Mouse (Mus musculus): ENCODE measurements around the gene Asic2. TPM values are rescaled to one million over a fixed set of nuclear protein-coding genes. Genes with fewer than 3 reads are reported as not detected.
"Not testable (repeated sequence)": the region's sequence is repeated elsewhere in the genome, so short reads cannot be mapped to it uniquely, and the experiment has no call there.

Gene Asic2
- polyA plus RNA-seq, 1 experiment from 2014 or later, result 0.35 TPM

DNA sequence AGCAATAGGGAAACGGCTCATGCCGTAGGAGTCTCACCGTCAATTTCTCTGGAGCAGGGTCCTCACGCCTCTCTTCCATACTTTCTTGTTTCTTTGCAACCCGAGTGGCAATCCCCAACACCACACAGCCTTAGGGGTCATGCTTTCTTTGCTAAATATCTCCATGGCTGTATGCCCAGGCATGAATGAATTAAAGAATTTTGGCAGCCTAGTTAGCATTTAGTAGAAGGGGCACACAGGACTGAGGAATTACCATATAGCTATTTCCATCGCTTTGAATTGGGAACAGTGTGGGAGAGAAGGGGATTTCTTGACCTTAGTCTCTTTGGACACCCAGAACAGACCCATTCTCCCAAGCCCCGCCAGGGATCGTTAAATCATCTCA, 597.8 kb downstream of the Asic2 start:
- H3K36me3 ChIP-seq, result no peaks in the 10 kb centered on the region
- H3K27me3 ChIP-seq, result no peaks in the 10 kb centered on the region
- no peak overlapping the region for H3K27ac ChIP-seq (replicated peaks)
- WGBS, result 30% methylated on average over 8 of the region's 8 CpGs
- no peak for ATAC-seq (ENCODE audit: insufficient number of reproducible peaks, low FRiP score, low TSS enrichment, low read depth)
- H3K9ac ChIP-seq, result no peak overlapping the region
- no peak overlapping the region for H3K4me2 ChIP-seq (replicated peaks)
- H3K4me3 ChIP-seq (replicated peaks), result no peak overlapping the region
- H3K9me3 ChIP-seq (replicated peaks), result no peaks in the 10 kb centered on the region
- H3K4me1 ChIP-seq, result peaks cover 14% of the 10 kb centered on the region; the same call in 1 of the 2 replicates

DNA sequence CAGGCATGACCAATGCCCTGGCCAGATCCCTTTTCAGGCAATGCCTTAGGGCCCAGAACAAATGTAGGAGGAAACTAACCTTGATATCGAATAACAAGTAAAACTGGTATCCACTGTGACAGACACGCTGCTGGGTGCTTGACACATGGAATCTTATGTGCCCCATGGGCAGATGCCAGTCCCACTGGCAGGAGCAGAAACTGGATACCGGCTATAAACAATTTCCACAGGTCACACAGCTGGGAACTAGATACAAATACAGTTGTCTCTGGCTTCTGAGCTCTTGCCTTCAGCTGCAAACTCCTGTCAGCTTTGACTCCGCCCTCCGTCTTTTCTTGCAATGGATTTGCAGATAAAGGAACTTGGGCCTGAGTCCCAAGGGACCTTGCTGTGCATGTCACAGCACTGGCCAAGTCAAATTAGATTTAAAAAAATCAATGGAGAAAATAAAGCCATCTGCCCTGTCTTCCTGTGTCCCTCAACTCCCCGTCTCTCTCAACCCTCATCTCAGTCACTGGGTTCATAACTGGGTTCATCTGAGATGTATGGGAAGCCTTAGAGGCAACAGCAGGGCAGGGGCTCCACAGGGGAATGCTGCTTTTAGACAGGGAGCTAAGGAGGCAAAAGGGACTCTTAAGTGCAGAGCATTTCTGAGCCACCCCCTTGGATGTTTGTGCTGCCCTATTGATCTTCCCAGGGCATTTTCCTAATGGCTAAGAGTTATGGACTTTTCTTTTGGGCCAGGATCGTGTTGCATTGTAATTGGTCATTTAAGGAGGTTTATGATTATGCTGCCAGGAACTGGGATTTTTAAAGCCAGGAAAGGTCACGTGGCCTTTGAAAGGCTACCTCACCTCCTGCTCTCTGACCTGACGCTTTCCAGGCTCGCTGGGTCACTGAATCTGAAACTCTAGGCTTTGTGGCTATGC, 598.5 kb downstream of the Asic2 start:
- H3K36me3 ChIP-seq, result no peaks in the 10 kb centered on the region
- H3K9ac ChIP-seq, result no peak overlapping the region
- no peak for ATAC-seq (ENCODE audit: insufficient number of reproducible peaks, low FRiP score, low TSS enrichment, low read depth)
- 24% methylated on average over 10 of the region's 10 CpGs for whole genome bisulfite sequencing
- H3K4me1 ChIP-seq, result peaks cover 14% of the 10 kb centered on the region; the same call in 1 of the 2 replicates
- H3K4me3 ChIP-seq (replicated peaks), result no peak overlapping the region
- no peak overlapping the region for H3K4me2 ChIP-seq (replicated peaks)
- H3K27ac ChIP-seq (replicated peaks), result no peak overlapping the region
- H3K27me3 ChIP-seq, result no peaks in the 10 kb centered on the region
- no peaks in the 10 kb centered on the region for H3K9me3 ChIP-seq (replicated peaks)

DNA sequence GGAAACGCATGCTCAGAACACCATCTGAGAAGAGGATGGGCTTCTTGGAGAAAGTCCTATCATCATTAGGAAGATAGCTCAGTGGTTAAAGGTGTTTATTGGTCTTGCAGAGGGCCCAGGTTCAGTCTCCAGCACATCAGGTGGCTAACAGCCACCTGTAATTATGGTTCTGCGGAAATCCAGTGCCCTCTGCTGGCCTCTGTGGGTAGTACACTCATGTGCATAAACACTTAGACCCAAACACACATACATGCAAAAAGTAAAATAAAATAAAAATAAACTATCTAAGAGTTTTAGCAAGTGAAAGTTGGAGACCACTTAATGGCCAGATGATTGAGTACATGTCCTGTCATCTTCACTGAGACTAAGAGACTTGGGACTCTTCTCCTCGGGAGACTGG, 603.8 kb downstream of the Asic2 start:
- Histone ChIP-seq H3K9me3 (replicated peaks) (no peaks in the 10 kb centered on the region), H3K36me3 (no peaks in the 10 kb centered on the region), H3K4me1 (peaks cover under 1% of the 10 kb centered on the region; the same call in 1 of the 2 replicates), H3K27ac (replicated peaks) (no peak overlapping the region), H3K27me3 (no peaks in the 10 kb centered on the region), H3K9ac (no peak overlapping the region), H3K4me3 (replicated peaks) (no peak overlapping the region), H3K4me2 (replicated peaks) (no peak overlapping the region)
- ATAC-seq (ENCODE audit: insufficient number of reproducible peaks, low FRiP score, low TSS enrichment, low read depth), result no peak
- 92% methylated on average over 3 of the region's 3 CpGs for WGBS

DNA sequence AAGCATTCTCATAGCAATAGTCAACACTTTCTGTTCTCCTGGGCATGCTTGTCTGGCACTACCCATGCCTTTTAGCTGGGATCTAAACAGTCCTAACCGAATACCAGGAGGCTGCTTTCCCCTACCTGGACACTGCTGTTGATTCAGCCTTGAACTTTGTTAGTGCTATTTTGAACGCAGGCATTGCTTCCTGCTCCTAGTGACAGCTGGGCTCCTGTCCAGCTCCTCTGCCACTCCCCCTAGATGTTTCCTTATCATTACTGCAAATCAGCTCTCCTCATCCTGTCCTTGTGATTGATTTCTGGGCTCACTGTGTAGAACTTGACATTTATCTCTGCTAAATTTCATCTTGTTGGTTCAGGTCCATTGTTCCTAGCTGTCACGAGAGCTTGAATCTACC, 605.8 kb downstream of the Asic2 start:
- 57% methylated on average over 3 of the region's 3 CpGs for WGBS
- Histone ChIP-seq H3K36me3 (no peaks in the 10 kb centered on the region), H3K27ac (replicated peaks) (no peak overlapping the region), H3K4me2 (replicated peaks) (no peak overlapping the region), H3K4me1 (no peaks in the 10 kb centered on the region), H3K27me3 (no peaks in the 10 kb centered on the region), H3K9ac (no peak overlapping the region), H3K4me3 (replicated peaks) (no peak overlapping the region), H3K9me3 (replicated peaks) (no peaks in the 10 kb centered on the region)
- ATAC-seq (ENCODE audit: insufficient number of reproducible peaks, low FRiP score, low TSS enrichment, low read depth), result no peak

DNA sequence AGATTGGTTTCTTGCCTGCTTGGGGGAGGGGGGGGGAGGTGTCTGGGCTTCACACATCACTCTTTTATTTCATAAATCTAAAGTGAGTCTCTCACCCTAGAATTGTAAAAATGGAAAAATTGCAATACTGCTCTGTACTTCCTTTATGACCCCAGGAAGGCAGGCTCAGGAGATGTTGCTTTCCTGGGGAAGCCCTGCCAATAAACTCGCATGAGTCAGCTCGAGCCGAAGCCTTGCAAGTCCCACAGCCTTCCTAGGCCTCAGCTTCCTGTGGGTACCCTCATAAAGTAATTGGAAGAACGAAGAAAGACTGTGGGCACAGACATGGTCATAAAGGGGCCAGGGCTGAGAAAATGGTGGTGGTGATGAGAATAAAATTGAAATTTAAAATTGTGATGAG, 607.2 kb downstream of the Asic2 start:
- Histone ChIP-seq H3K27me3 (no peaks in the 10 kb centered on the region), H3K4me3 (replicated peaks) (no peak overlapping the region), H3K9ac (no peak overlapping the region), H3K9me3 (replicated peaks) (no peaks in the 10 kb centered on the region), H3K36me3 (no peaks in the 10 kb centered on the region), H3K4me1 (no peaks in the 10 kb centered on the region), H3K4me2 (replicated peaks) (no peak overlapping the region), H3K27ac (replicated peaks) (no peak overlapping the region)
- WGBS, result 80% methylated on average over 4 of the region's 4 CpGs
- no peak for ATAC-seq (ENCODE audit: insufficient number of reproducible peaks, low FRiP score, low TSS enrichment, low read depth)

DNA sequence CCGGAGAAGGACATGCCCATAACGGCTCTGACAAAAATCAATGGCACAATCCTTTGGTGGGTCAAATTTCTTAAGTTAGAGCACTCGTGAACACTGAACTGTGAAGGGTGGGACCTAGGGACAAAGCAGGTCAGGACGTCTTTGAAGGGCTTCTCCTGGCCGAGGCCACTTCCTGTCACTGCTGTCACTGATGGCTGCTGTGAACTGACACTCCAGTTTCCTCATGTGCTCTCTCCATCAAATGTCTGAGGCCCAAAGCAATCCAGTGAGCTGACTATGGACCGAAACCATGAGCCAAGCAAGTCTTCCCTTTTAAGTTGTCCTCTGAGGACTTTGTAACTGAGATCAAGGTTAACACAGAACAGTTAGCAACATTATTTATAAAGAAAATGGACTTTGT, 617.8 kb downstream of the Asic2 start:
- H3K4me3 ChIP-seq (replicated peaks); ATAC-seq (ENCODE audit: insufficient number of reproducible peaks, low FRiP score, low TSS enrichment, low read depth); H3K4me2 ChIP-seq (replicated peaks); H3K36me3 ChIP-seq; H3K27ac ChIP-seq (replicated peaks); H3K4me1 ChIP-seq; H3K27me3 ChIP-seq; H3K9ac ChIP-seq; H3K9me3 ChIP-seq (replicated peaks): not testable (repeated sequence)
- WGBS, result 47% methylated on average over 5 of the region's 6 CpGs

DNA sequence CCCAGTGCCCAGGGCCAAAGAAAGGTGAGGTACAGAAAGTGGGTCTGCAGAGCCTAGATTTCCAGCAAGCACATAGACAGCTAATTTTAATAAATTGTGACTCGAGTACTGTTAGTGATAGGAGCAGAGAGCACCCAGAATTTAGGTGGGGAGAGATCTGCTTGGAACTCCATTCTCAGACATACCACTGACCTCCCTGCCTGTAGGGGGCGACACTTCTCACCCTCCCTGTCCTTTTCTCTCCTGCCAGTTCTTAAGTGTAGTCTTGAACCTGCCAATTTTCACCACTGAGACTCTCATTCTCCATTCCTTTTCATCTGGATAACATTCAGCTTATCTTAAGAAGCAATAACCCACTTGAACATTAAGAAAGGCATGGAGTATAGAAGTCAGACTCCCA, 636.3 kb downstream of the Asic2 start:
- Histone ChIP-seq H3K27me3 (no peaks in the 10 kb centered on the region), H3K4me3 (replicated peaks) (no peak overlapping the region), H3K9me3 (replicated peaks) (no peaks in the 10 kb centered on the region), H3K9ac (no peak overlapping the region), H3K4me2 (replicated peaks) (no peak overlapping the region), H3K36me3 (no peaks in the 10 kb centered on the region), H3K4me1 (no peaks in the 10 kb centered on the region), H3K27ac (replicated peaks) (no peak overlapping the region)
- WGBS, result 67% methylated on average over 2 of the region's 2 CpGs
- ATAC-seq (ENCODE audit: insufficient number of reproducible peaks, low FRiP score, low TSS enrichment, low read depth), result no peak

DNA sequence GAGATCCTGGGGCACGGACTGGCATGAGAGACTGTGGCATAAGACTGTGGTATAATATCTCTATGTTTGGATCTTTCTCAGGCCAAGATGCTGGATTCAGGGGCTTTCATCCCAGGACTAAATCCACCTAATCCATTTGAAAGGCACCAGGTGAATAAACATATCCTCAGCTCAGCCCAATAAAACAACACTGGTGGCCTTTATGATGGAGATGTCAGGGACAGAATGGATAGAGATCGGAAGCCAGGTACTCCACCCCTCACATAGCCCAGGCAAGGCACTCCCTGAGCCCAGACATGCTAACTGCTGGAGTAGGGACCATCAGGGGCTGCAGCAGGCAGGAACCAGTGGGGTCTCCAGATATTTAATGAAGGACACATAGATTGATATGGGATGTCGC, 637.3 kb downstream of the Asic2 start:
- H3K27me3 ChIP-seq, result no peaks in the 10 kb centered on the region

DNA sequence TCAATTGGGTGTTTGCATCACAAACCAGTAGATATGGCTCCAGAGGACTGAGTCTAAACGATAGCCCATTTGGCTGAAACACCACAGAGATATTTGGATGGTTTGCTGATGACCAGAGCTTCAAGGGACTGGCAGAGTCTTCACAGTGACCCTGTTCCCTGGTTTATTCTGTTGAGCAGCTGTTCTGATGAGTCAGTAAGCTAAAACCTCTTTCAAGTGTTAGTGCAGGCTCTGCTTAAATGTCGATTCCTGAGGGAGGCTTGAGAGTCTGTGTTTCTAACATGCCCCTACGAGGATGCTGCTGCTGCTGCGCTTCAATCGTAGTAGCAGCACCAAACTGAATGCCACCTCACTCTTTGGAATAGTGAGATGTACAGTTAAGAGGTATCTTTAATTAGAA, 640.2 kb downstream of the Asic2 start:
- 79% methylated on average over 5 of the region's 5 CpGs for WGBS
- no peaks in the 10 kb centered on the region for H3K36me3 ChIP-seq
- no peak overlapping the region for H3K4me2 ChIP-seq (replicated peaks)
- H3K27ac ChIP-seq (replicated peaks), result no peak overlapping the region
- H3K4me1 ChIP-seq, result no peaks in the 10 kb centered on the region
- H3K4me3 ChIP-seq (replicated peaks), result no peak overlapping the region
- no peaks in the 10 kb centered on the region for H3K9me3 ChIP-seq (replicated peaks)
- H3K9ac ChIP-seq, result no peak overlapping the region
- no peak for ATAC-seq (ENCODE audit: insufficient number of reproducible peaks, low FRiP score, low TSS enrichment, low read depth)
- no peaks in the 10 kb centered on the region for H3K27me3 ChIP-seq

More for the DNA sequence above, 637.3 kb downstream of the Asic2 start:
- Histone ChIP-seq H3K4me2 (replicated peaks) (no peak overlapping the region), H3K27ac (replicated peaks) (no peak overlapping the region), H3K36me3 (no peaks in the 10 kb centered on the region), H3K9me3 (replicated peaks) (no peaks in the 10 kb centered on the region), H3K9ac (no peak overlapping the region), H3K4me1 (no peaks in the 10 kb centered on the region), H3K4me3 (replicated peaks) (no peak overlapping the region)
- 79% methylated on average over 3 of the region's 3 CpGs for WGBS
- no peak for ATAC-seq (ENCODE audit: insufficient number of reproducible peaks, low FRiP score, low TSS enrichment, low read depth)

DNA sequence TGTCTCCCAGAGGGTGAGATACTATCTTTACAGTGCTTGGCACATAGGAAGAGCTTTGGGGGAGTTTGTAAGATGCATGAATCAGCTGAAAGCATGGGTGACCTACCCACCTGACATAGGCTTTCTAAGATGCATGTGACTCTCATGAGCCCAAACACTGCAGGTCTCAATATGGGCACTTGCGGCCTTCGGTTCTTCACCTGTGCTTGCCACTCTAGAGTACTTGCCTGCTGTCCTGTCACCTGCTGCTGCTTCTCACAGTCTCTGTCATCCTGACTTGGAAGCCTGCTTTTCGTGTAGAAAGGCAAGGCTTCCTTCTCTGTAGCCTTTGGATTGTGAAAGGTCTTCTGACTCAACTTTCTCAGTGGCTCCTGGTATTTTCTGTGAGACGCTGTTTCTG, 645.1 kb downstream of the Asic2 start:
- Histone ChIP-seq H3K4me3 (replicated peaks) (no peak overlapping the region), H3K36me3 (no peaks in the 10 kb centered on the region), H3K4me2 (replicated peaks) (no peak overlapping the region), H3K9me3 (replicated peaks) (no peaks in the 10 kb centered on the region), H3K4me1 (no peaks in the 10 kb centered on the region), H3K27me3 (no peaks in the 10 kb centered on the region), H3K27ac (replicated peaks) (no peak overlapping the region), H3K9ac (no peak overlapping the region)
- WGBS, result 63% methylated on average over 4 of the region's 4 CpGs
- ATAC-seq (ENCODE audit: insufficient number of reproducible peaks, low FRiP score, low TSS enrichment, low read depth), result no peak

DNA sequence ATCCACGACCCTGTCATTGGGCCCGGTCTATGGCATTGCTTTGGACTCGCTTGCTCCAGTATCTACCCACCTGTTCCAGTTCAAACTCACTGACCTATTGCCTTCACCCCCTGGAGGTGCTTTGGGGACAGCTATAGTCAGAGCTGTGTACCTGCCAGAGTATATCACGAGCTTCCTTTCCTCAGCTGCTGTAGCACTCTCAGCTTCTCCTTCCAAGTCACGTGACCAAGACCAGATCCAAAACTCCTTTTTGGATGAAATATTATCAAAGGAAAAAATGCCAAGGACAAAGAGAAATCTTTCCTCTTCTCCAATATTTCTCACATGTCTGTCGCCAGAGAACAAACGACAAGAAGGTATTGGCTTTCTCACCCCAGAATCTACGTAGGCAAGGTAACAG, 645.8 kb downstream of the Asic2 start:
- Histone ChIP-seq H3K4me1 (no peaks in the 10 kb centered on the region), H3K27me3 (no peaks in the 10 kb centered on the region), H3K27ac (replicated peaks) (no peak overlapping the region), H3K9ac (no peak overlapping the region), H3K9me3 (replicated peaks) (no peaks in the 10 kb centered on the region), H3K36me3 (no peaks in the 10 kb centered on the region), H3K4me2 (replicated peaks) (no peak overlapping the region), H3K4me3 (replicated peaks) (no peak overlapping the region)
- ATAC-seq (ENCODE audit: insufficient number of reproducible peaks, low FRiP score, low TSS enrichment, low read depth), result no peak
- WGBS, result 84% methylated on average over 8 of the region's 8 CpGs

DNA sequence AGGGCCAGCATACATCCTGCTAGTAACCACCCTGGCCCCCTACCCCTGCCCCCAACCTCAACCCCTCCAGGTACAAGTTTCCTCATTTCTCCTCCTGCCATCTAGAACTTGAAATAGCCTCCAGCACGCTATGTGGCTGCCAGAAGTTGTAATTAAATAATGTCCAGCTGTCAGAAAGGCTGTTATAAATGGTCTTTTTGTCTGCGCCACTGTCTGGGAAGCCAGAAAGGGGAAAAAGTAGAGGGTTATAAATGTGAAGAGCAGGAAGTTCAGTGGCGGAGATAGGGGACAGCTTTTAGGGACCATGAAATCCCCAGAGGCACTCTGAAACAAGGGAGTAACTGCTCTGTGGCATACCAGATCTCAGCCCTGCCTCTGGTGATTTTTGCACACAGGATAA, 678.2 kb downstream of the Asic2 start:
- WGBS, result 11% methylated on average over 3 of the region's 3 CpGs
- no peak overlapping the region for H3K4me2 ChIP-seq (replicated peaks)

More for the DNA sequence above, 678.2 kb downstream of the Asic2 start:
- no peaks in the 10 kb centered on the region for H3K4me1 ChIP-seq
- no peak overlapping the region for H3K9ac ChIP-seq
- no peaks in the 10 kb centered on the region for H3K9me3 ChIP-seq (replicated peaks)
- no peaks in the 10 kb centered on the region for H3K27me3 ChIP-seq
- no peaks in the 10 kb centered on the region for H3K36me3 ChIP-seq
- ATAC-seq (ENCODE audit: insufficient number of reproducible peaks, low FRiP score, low TSS enrichment, low read depth), result no peak
- H3K4me3 ChIP-seq (replicated peaks), result no peak overlapping the region
- no peak overlapping the region for H3K27ac ChIP-seq (replicated peaks)
